Mouse (Mus musculus) kidney, adult 11 months (tissue): ENCODE results near the gene Memo1.
"Not testable (repeated sequence)": the region's sequence is repeated elsewhere in the genome, so short reads cannot be mapped to it uniquely, and the experiment has no call there.

Experiments
- DNase-seq: peaks from one replicate; pipeline ENCODE4 v3.0.0; 2022

Gene Memo1

GRCm38 (mm10) chr17:74242788-74243187 lies 52.5 kb downstream of the Memo1 start:
- DNase-seq, result no peak

- no peak for DNase-seq
Observed at GRCm38 (mm10) chr17:74240322-74240721, 55.0 kb downstream of the Memo1 start.

GRCm38 (mm10) chr17:74228131-74228759 lies 67.1 kb downstream of the Memo1 start:
- DNase-seq, result no peak

- no peak for DNase-seq
Observed at GRCm38 (mm10) chr17:74217304-74217703, 78.0 kb downstream of the Memo1 start.

- DNase-seq, result not testable (repeated sequence)
Observed at GRCm38 (mm10) chr17:74212831-74213524, 82.3 kb downstream of the Memo1 start.

- DNase-seq, result no peak
Observed at GRCm38 (mm10) chr17:74209143-74209908, 86.0 kb downstream of the Memo1 start.

- DNase-seq, result no peak
Observed at GRCm38 (mm10) chr17:74195943-74196342, 99.4 kb downstream of the Memo1 start.

GRCm38 (mm10) chr17:74194755-74195154 lies 100.6 kb downstream of the Memo1 start:
- peak; percentile 28 for DNase-seq

GRCm38 (mm10) chr17:74193463-74193862 lies 101.9 kb downstream of the Memo1 start:
- DNase-seq, result no peak

- no peak for DNase-seq
Observed at GRCm38 (mm10) chr17:74191446-74191845, 103.9 kb downstream of the Memo1 start.

GRCm38 (mm10) chr17:74186197-74186596 lies 109.1 kb downstream of the Memo1 start:
- no peak for DNase-seq

GRCm38 (mm10) chr17:74184739-74185138 lies 110.6 kb downstream of the Memo1 start:
- no peak for DNase-seq

- no peak for DNase-seq
Observed at GRCm38 (mm10) chr17:74180889-74181288, 114.4 kb downstream of the Memo1 start.

- not testable (repeated sequence) for DNase-seq
Observed at GRCm38 (mm10) chr17:74179640-74180039, 115.7 kb downstream of the Memo1 start.

- DNase-seq, result no peak
Observed at GRCm38 (mm10) chr17:74173726-74174125, 121.6 kb downstream of the Memo1 start.

GRCm38 (mm10) chr17:74172834-74173233 lies 122.5 kb downstream of the Memo1 start:
- no peak for DNase-seq

GRCm38 (mm10) chr17:74159443-74159894 lies 135.9 kb downstream of the Memo1 start:
- peak; percentile 74 for DNase-seq

GRCm38 (mm10) chr17:74158161-74158560 lies 137.2 kb downstream of the Memo1 start:
- DNase-seq, result no peak
